Mouse (Mus musculus): Measurements from ENCODE around the gene Thada.

Gene Thada

GRCm38 (mm10) chr17:84474312-84474711 lies 8.3 kb upstream of the Thada start:
- DNase-seq = no peak

- DNase-seq = no peak
These were observed 31.0 kb downstream of the Thada start for GRCm38 (mm10) chr17:84435012-84435411.

GRCm38 (mm10) chr17:84434233-84434632 lies 31.8 kb downstream of the Thada start:
- no peak for DNase-seq

- no peak for DNase-seq
These were observed 34.0 kb downstream of the Thada start for GRCm38 (mm10) chr17:84431991-84432390.

- DNase-seq = no peak
These were observed 41.7 kb downstream of the Thada start for GRCm38 (mm10) chr17:84424258-84424657.

- DNase-seq = peak; percentile 62 to 74
These were observed 43.1 kb downstream of the Thada start for GRCm38 (mm10) chr17:84422916-84423315.

GRCm38 (mm10) chr17:84422001-84422785 lies 43.8 kb downstream of the Thada start:
- DNase-seq = no peak

- no peak for DNase-seq
These were observed 45.0 kb downstream of the Thada start for GRCm38 (mm10) chr17:84421042-84421441.

- no peak for DNase-seq
These were observed 45.7 kb downstream of the Thada start for GRCm38 (mm10) chr17:84420276-84420639.

- peak in 1 of 2 experiments; percentile 47 for DNase-seq
These were observed 46.4 kb downstream of the Thada start for GRCm38 (mm10) chr17:84419326-84420275.

GRCm38 (mm10) chr17:84415936-84416335 lies 50.1 kb downstream of the Thada start:
- no peak for DNase-seq

GRCm38 (mm10) chr17:84408731-84409130 lies 57.3 kb downstream of the Thada start:
- DNase-seq = no peak

GRCm38 (mm10) chr17:84405616-84406015 lies 60.4 kb downstream of the Thada start:
- no peak for DNase-seq

GRCm38 (mm10) chr17:84401796-84402195 lies 64.2 kb downstream of the Thada start:
- no peak for DNase-seq

- no peak for DNase-seq
These were observed 66.6 kb downstream of the Thada start for GRCm38 (mm10) chr17:84399431-84399830.

- no peak for DNase-seq
These were observed 76.0 kb downstream of the Thada start for GRCm38 (mm10) chr17:84390026-84390425.

GRCm38 (mm10) chr17:84386176-84386575 lies 79.8 kb downstream of the Thada start:
- DNase-seq = no peak

GRCm38 (mm10) chr17:84385696-84386095 lies 80.3 kb downstream of the Thada start:
- no peak for DNase-seq

GRCm38 (mm10) chr17:84384661-84385060 lies 81.3 kb downstream of the Thada start:
- DNase-seq = no peak

GRCm38 (mm10) chr17:84380340-84380739 lies 85.7 kb downstream of the Thada start:
- DNase-seq = no peak

- no peak for DNase-seq
These were observed 89.1 kb downstream of the Thada start for GRCm38 (mm10) chr17:84376882-84377281.

- DNase-seq = no peak
These were observed 93.5 kb downstream of the Thada start for GRCm38 (mm10) chr17:84372411-84373045.

GRCm38 (mm10) chr17:84370385-84370784 lies 95.6 kb downstream of the Thada start:
- no peak for DNase-seq

All from thymus, adult 18-20 months (tissue).